In the genomic region with DNA sequence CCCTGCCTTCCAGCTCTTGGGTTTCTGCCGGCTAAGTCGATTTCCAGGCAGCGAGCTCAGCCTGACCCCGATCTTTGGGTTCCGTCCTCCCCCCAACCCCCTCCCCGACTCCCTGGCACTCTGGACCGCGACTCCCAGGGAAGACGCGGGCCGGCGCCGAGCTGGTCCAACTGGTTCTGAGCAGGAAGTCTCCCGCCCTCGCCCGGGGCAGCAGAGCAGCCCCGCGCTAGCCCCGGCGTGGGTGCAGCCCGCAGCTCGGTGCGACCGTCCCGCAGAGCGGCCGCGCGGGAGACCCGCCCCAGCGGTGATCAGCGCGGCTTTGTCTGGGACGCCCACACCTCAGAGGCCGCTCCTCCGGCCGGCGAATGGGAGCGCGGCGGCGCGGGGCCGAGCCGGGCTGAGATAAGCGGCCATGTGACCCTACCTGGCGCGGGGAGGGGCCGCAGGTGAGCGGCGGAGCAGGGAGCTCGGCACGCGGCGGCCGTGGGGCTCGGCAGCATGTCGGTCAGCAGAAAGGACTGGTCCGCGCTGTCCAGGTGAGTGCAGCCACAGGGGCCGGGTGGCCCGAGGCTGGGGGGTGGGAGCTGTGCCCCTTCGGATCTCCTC, we compare ENCODE assay signal across 8 mouse cellular contexts. TPM values are rescaled to one million over a fixed set of nuclear protein-coding genes. Genes with fewer than 3 reads are reported as not detected.
A peak's percentile ranks its signal among the peaks of the same experiment; 100 is the strongest.
DNase-seq lines count a peak whose midpoint lies in the region; ATAC-seq and TF ChIP-seq lines count a peak whose summit lies in the region.

A gene (plus strand): TSS at position 118 of the 606 bp plus-strand sequence.

- H3K4me3 ChIP-seq in layer of hippocampus, adult 2 months = peak within 1 kb of the TSS; percentile 45
- H3K4me3 ChIP-seq in embryonic facial prominence, embryonic 10.5 days = peak within 1 kb of the TSS; percentile 75
- H3K4me3 ChIP-seq in intestine, embryonic 14.5 days (ENCODE audit: low read depth, low read length) = peak within 1 kb of the TSS; percentile 51
- H3K4me3 ChIP-seq in liver, embryonic 16.5 days (ENCODE audit: low read depth, low read length) = peak within 1 kb of the TSS; percentile 46

- H3K36me3 ChIP-seq in embryonic facial prominence, embryonic 10.5 days (replicated peaks) = no peaks in the 10 kb centered on the region
- no peaks in the 10 kb centered on the region for H3K36me3 ChIP-seq in intestine, embryonic 14.5 days (ENCODE audit: control insufficient read depth, insufficient read depth, low read length)
- no peaks in the 10 kb centered on the region for H3K36me3 ChIP-seq in liver, embryonic 16.5 days (ENCODE audit: control insufficient read depth, insufficient read depth)

- peaks cover 27% of the 10 kb centered on the region for H3K4me1 ChIP-seq in embryonic facial prominence, embryonic 10.5 days
- H3K4me1 ChIP-seq in intestine, embryonic 14.5 days (replicated peaks; ENCODE audit: control insufficient read depth, insufficient read depth, low read length) = peaks cover 4% of the 10 kb centered on the region; the same call in 1 of the 2 replicates
- H3K4me1 ChIP-seq in liver, embryonic 16.5 days (ENCODE audit: control insufficient read depth, low read depth, low read length) = no peaks in the 10 kb centered on the region

- peak within 1 kb of the TSS; percentile 66 for H3K9ac ChIP-seq in intestine, embryonic 14.5 days (ENCODE audit: low read length)
- H3K9ac ChIP-seq in liver, embryonic 16.5 days (ENCODE audit: low read depth, low read length) = no peak within 1 kb of the TSS; the same call in 1 of the 2 replicates

- no peak within 1 kb of the TSS for H3K27ac ChIP-seq in layer of hippocampus, adult 2 months
- H3K27ac ChIP-seq in embryonic facial prominence, embryonic 10.5 days (replicated peaks) = peak within 1 kb of the TSS; percentile 82
- H3K27ac ChIP-seq in intestine, embryonic 14.5 days (ENCODE audit: low read depth) = peak within 1 kb of the TSS; percentile 74
- no peak within 1 kb of the TSS for H3K27ac ChIP-seq in liver, embryonic 16.5 days (ENCODE audit: low read length)

- H3K27me3 ChIP-seq in embryonic facial prominence, embryonic 10.5 days (replicated peaks; ENCODE audit: low read depth, poor library complexity, severe bottlenecking) = peaks cover 92% of the 10 kb centered on the region
- peaks cover 32% of the 10 kb centered on the region for H3K27me3 ChIP-seq in intestine, embryonic 14.5 days (replicated peaks; ENCODE audit: control insufficient read depth, insufficient read depth, low read length)
- peaks cover 40% of the 10 kb centered on the region for H3K27me3 ChIP-seq in liver, embryonic 16.5 days (ENCODE audit: control insufficient read depth, insufficient read depth, low read depth, low read length)

- H3K4me2 ChIP-seq in intestine, embryonic 14.5 days (ENCODE audit: low read length) = peak within 1 kb of the TSS; percentile 96
- peak within 1 kb of the TSS; percentile 62 for H3K4me2 ChIP-seq in liver, embryonic 16.5 days (ENCODE audit: low read depth, low read length)

- under 1% methylated on average over 63 of the region's 63 CpGs for WGBS in embryonic facial prominence, embryonic 10.5 days
- WGBS in intestine, embryonic 14.5 days = under 1% methylated on average over 62 of the region's 63 CpGs
- under 1% methylated on average over 63 of the region's 63 CpGs for WGBS in liver, embryonic 16.5 days (ENCODE audit: insufficient replicate concordance)

- peak; percentile 78 for ATAC-seq in intestine, embryonic 14.5 days (replicated peaks; ENCODE audit: low FRiP score, low TSS enrichment, low read depth)
- no peak for ATAC-seq in liver, embryonic 16.5 days (ENCODE audit: low read depth)
- ATAC-seq in monocyte, adult 5-6 weeks (replicated peaks; ENCODE audit: insufficient number of reproducible peaks, low FRiP score, low TSS enrichment, poor library complexity, severe bottlenecking) = no peak

- DNase-seq in layer of hippocampus, adult 2 months (ENCODE audit: low spot score in 2 of 2) = no peak
- DNase-seq in layer of hippocampus, postnatal 36 days = no peak
- DNase-seq in embryonic facial prominence, embryonic 10.5 days (ENCODE audit: low spot score) = peak; percentile 71
- DNase-seq in intestine, embryonic 14.5 days (ENCODE audit: low spot score) = peak; percentile 82
- peak; percentile 28 for DNase-seq in retina, adult 2 months (ENCODE audit: low read depth, low spot score)
- no peak for DNase-seq in frontal cortex, adult 2 months (ENCODE audit: extremely low spot score in 1 of 2, low spot score in 1 of 2)

- TF ChIP-seq CTCF in layer of hippocampus, adult 2 months (conservative IDR thresholded peaks at IDR 0.05) = no peak

- no peaks in the 10 kb centered on the region for H3K9me3 ChIP-seq in embryonic facial prominence, embryonic 10.5 days
- H3K9me3 ChIP-seq in intestine, embryonic 14.5 days (ENCODE audit: control insufficient read depth, low read length) = no peaks in the 10 kb centered on the region
- H3K9me3 ChIP-seq in liver, embryonic 16.5 days (replicated peaks; ENCODE audit: control insufficient read depth, low read length) = no peaks in the 10 kb centered on the region

RNA-seq across cellular contexts. Expression of the gene that starts here (rescaled TPM):
- total RNA-seq in layer of hippocampus, adult 2 months (2021) = 1 to 10 TPM in 1 of 2 experiments, under 1 TPM in 1; 0.97 to 1.3 TPM
- under 1 TPM; 0.62 to 0.73 TPM for total RNA-seq in layer of hippocampus, postnatal 36 days (2021)
- polyA plus RNA-seq in embryonic facial prominence, embryonic 10.5 days (2016; fragmentation: Nextera tagmentation; extraction: Ambion mirVana) = 7.5 TPM in 2 replicates
- 92.9 and 105 TPM in 2 replicates for polyA plus RNA-seq in intestine, embryonic 14.5 days (2014; fragmentation: Nextera tagmentation; extraction: Ambion mirVana)
- 0.09 and 1.5 TPM in 2 replicates for polyA plus RNA-seq in liver, embryonic 16.5 days (2015; fragmentation: Nextera tagmentation; extraction: Ambion mirVana)
- 0.29 TPM in 1 of 3 replicates, not detected in the others for total RNA-seq in monocyte, adult 5-6 weeks (2017)
- polyA plus RNA-seq in frontal cortex, adult 2 months (2012; rRNA removed) = 1.6 and 1.8 TPM in 2 replicates

Comparison
In these comparisons a context has a peak if more than half of its experiments do, and no peak if none do; other contexts are left out.
1. RNA of the gene that starts here (polyA plus RNA-seq): 92.9 to 105 TPM in intestine, embryonic 14.5 days; 7.5 TPM in embryonic facial prominence, embryonic 10.5 days, 1.6 to 1.8 TPM in frontal cortex, adult 2 months and 0.09 to 1.5 TPM in liver, embryonic 16.5 days; every median in the first group is over 10 times any median in the second.
2. DNase-seq: peak in embryonic facial prominence, embryonic 10.5 days (single experiment), intestine, embryonic 14.5 days (single experiment) and retina, adult 2 months (single experiment); none in layer of hippocampus, adult 2 months (0 of 2), layer of hippocampus, postnatal 36 days (0 of 2) and frontal cortex, adult 2 months (0 of 2).
3. H3K27ac ChIP-seq: peak in embryonic facial prominence, embryonic 10.5 days (single experiment) and intestine, embryonic 14.5 days (single experiment); none in layer of hippocampus, adult 2 months (single experiment) and liver, embryonic 16.5 days (single experiment).
4. Peak in every context shown above with its lines, with median percentiles within 50 percentile points of each other: H3K4me3 ChIP-seq.